Mouse (Mus musculus): Measurements from ENCODE around the gene Akap7.

- TF ChIP-seq GATA1 (IDR thresholded peaks at IDR 0.05; ENCODE audit: borderline replicate concordance, low read length) (no peak), FLI1 (IDR thresholded peaks at IDR 0.05; ENCODE audit: low read length) (no peak)
These were observed 86.9 kb downstream of the Akap7 start for GRCm38 (mm10) chr10:25220754-25221153.
